Mouse (Mus musculus): ENCODE results near the gene Rexo2.
"Not testable (repeated sequence)": the region's sequence is repeated elsewhere in the genome, so short reads cannot be mapped to it uniquely, and the experiment has no call there.

The Rexo2 gene

GRCm38 (mm10) chr9:48480411-48481213, at the start of gene Rexo2:
TSS of gene Rexo2 (minus strand) at chr9:48480623.
- peak; percentile 97 for DNase-seq

DNA sequence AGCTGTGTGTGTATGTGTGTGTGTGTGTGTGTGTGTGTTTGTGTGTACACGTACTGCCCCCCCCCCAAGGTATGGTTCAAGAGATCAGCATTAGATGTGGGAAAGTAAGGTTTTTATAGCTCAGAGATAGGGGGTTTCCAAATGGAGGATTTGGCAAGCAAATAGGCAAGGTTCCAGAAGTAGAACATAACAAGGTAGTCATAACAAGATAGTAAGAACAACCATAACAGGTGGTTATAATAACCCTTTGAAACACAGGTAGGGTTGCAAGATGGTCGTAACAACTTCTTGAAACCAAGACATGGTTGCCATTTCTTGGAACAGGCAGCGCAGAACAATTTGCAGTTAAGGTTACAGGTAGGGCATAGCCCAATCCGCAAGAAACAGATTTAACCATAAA, 46.1 kb upstream of the Rexo2 start:
- DNase-seq: no peak

DNA sequence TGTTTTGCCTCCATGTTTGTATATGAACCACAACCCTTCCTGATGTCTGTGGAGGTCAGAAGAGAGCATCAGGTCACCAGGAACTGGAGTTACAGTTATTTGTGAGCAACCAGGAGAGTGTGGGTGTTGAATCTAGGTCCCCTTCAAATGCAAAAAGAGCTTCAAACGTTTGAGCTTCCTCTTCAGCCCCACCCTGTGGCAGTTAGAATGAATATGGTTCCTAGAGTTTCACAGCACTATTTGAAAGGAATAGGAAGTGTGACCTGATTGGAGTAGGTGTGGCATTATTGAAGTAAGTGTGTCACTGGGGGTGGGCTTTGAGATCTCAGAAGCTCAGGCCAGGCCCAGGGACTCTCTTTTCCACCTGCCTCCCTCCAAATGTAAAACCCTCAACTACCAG, 45.1 kb upstream of the Rexo2 start:
- no peak for DNase-seq

DNA sequence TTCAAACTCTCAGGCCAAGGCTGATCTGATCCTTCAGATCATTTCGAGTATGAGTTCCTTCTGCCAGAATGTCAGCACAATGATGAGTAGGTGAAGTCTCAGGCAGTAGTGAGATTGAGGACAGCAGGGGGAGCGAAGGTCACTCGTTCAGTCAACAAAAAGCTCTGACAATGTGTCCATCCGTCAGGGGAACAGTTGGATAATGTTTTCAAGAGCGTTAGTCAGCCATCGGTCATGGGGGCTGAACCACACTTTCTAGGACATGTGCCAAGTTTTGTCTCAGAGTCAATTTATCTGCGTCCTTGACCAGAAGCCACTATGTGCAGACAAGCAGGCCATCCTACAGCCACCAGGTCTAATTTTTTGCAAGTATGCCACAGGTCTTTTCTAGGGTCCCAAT, 40.0 kb upstream of the Rexo2 start:
- not testable (repeated sequence) for DNase-seq

GRCm38 (mm10) chr9:48517372-48518130, 37.1 kb upstream of the Rexo2 start:
- peak in 1 of 2 experiments; percentile 3 for DNase-seq

DNA sequence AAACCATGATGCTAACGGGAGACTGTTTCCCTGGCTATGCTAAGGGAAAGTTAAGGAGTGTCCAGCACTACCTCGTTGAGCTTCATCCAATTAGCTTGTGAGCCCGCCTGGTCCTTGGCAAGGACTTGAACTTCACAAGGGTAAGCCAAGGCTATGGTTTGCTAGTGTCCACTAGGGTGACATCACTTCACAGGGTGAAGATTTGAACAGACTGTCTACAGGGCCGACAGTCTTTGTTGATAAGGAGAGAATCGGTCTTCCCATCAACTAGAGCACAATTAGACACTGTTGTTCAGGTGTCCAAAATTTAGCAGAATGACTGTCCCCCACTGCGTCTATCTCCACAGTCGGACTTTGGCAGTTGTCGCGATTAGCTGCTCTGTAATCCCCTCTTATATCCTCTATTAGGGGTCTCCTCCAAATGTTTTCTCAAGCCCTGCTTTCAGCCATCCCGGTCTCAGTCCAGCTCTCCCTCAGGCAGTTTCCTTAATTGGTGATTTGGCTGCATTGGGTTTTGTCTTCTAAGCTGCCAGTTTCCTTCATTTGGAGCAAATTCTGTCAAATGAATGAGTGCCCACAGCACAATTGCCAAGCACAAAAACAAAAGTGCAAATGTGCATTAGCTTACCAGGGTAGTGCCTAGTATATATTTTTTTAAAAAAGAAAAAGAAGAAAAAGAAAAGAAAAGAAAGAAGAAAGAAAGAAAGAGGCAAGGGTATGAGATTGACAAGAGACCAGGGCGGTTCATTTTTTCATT, 36.4 kb upstream of the Rexo2 start:
- DNase-seq: no peak

DNA sequence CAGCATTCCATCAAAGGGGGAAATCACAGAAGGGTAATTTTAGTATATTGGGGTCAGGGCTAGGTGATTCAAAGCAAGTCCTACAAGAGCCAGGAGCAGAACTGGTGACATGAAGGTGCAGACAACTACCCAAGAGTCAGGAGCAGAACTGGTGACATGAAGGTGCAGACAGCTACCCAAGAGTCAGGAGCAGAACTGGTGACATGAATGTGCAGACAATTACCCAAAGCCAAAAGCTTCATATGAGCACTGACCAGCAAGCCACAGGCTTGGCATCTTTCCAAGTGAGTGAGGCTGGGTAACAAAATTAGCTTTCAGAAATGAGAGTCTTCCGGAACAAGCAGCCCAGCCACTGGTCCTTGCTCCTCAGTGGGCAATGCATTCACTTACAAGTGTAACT, 34.9 kb upstream of the Rexo2 start:
- DNase-seq: peak in 1 of 2 experiments; percentile 7

- no peak for DNase-seq
Observed at GRCm38 (mm10) chr9:48510134-48510533, 29.7 kb upstream of the Rexo2 start.

- no peak for DNase-seq
Observed at GRCm38 (mm10) chr9:48504741-48505365, 24.4 kb upstream of the Rexo2 start.

GRCm38 (mm10) chr9:48503001-48503400, 22.6 kb upstream of the Rexo2 start:
- DNase-seq: no peak

DNA sequence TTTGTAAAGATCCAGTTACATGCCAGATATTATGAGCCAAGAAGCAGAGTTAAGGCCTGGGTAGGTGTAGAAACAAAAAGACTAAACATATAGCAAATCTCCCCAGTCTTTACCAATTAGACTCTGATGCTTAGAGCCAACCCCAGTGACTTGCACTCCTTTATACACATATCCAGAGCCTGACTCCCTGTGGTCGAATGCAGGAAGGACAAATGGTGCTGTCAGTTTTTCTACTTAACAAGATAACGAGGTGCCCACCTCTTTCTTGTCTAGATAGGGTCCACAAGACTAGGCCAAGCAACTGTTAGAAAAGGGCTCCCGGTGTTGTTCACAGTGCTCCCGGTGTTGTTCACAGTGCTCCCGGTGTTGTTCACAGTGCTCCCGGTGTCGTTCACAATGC, 20.8 kb upstream of the Rexo2 start:
- no peak for DNase-seq

DNA sequence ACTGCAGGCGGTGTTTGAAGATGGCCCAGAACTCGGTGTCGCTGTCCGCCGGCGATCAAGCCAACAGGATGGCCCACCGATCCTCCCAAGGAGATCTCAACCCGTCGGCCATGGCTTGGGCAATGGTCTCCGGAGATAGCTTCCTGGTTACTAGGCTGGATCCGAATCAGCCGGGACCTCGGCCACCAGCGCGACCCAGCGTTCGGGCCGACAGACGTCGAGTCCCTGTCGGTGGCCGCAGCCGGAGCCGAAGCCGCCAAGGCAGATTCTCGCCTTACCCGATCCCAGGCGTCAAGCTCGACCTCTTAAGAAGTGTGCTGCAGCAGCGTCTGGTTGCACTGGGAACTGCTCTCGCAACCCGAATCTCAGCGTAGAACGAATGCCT, 15.1 kb upstream of the Rexo2 start:
- no peak for DNase-seq

DNA sequence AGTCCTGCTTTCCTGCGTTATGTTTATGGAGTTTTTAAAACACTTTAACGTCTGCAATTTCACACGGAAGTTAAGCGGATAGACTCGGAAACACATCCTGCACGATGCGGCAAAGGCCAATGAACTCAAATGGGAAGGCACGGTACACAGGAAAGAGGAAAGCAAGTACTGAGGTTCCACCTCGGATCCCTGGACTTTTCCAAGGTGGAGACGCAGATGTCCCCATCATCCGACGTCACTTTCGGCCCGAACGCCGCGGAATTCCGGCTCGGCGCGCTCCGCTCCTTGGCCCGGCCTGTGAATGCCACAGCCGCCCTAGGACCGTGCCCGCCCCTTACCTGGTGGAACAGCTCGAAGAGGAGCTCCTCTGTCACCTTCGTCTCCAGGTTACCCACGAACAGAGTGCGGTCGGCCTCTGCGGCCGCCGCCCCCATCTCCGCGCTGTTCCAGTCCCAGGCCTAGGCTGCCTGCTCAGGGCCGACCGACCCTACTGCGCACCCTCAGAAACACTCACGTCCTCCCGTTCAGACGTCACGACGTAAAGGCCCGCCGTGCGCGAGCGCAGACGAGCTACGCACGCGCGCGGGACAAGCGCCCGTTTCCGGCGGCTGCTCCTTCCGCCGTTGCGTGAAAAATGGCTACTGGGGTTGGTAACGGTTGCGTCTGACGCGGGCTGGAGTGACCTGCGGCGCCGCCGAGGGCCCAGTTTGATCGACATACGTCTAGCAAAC, 14.6 kb upstream of the Rexo2 start, which contains the start of the genes Rbm7 and Gm5617:
Gene Rbm7, minus strand, starts transcription at position 483 of the 731 bp plus-strand sequence.
Gene Gm5617, plus strand, starts transcription at position 626 of the 731 bp plus-strand sequence.
- peak; percentile 94 to 98 for DNase-seq

DNA sequence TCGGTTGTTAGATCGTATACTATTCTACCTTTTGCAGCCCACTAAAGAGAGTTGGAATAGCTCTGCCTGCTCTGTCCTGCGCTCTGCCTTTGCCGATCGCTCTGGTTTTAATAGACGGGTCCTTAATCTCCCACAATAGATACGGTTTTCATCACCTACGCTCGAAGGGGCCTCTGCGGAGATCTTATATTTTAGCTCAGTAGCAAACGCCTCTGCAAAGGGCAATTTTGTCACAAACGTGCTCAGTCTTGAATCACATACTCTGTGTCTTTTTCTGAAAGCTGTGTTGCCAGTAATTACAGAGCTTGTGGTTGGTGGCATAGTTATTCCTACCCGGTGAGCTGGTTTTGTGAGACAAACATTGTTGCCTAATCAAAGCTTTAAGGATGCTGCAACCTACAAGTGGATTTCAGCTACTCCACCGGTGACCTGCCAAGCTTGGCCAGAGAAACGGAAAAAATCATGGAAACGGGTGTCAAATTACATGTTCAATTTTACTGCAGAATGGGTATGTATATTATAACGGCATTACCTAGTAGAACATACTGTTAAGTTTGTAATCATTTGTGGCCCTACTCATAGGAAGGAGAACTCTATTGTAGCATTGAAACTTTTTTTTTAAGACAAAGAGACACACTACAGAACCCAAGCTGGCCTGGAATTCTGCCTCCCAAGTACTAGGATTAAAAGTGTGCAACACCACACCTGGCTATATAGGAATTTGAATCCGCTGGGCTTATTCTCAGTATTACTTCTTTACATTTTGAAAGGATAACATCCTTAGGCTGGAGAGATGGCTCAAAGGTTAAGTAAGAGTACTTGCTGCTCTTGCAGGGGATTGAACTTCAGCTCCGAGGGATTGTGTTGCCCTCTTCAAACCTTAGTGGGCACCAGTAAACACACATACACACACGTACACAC, 1.1 kb upstream of the Rexo2 start:
- DNase-seq: no peak

- DNase-seq: no peak
Observed at GRCm38 (mm10) chr9:48479838-48480410, 499 bp downstream of the Rexo2 start.

DNA sequence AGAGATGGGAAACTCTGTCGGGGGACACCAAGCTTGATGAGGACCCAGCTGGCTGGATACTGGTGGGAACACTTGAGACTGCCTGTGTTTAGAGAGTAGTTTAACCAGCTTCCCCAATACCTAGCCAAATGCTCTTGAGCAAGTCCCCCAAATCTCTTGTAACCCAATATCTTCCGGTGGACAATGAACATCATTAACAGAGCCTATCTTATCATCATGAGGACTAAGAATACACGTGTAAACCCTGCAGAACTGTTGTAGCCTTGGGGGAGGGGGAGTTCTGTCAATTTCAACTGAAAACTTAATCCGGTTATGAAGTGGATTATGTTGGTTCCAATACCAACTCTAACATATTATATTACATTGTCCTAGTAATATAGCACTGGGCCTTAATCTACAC, 1.6 kb downstream of the Rexo2 start:
- no peak for DNase-seq

- DNase-seq: no peak
Observed at GRCm38 (mm10) chr9:48476236-48477165, 3.9 kb downstream of the Rexo2 start.

DNA sequence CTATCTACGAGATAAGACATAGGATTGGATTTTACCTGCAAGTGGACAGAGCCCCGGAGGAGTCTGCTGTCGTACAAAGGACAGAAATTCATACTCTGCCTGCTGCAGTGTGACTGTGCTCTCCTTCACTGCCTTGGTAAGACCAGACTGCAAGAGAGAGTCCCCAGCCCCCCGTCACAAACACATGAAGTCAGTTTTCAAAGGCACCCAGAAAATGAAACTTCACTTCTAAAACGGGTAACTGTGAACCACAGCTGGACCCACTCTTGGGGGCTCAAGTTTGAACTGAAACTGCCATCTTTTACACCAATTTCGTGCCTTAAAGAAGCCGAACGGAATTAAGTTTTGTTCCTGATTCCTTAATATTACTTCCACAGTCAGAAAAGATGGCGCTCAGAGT, 6.1 kb downstream of the Rexo2 start:
- DNase-seq: no peak

GRCm38 (mm10) chr9:48473131-48473530, 7.3 kb downstream of the Rexo2 start:
- no peak for DNase-seq

Measured in kidney, postnatal 25 days (tissue).